Mouse (Mus musculus): ENCODE data around the gene Dcdc2a.

DNA sequence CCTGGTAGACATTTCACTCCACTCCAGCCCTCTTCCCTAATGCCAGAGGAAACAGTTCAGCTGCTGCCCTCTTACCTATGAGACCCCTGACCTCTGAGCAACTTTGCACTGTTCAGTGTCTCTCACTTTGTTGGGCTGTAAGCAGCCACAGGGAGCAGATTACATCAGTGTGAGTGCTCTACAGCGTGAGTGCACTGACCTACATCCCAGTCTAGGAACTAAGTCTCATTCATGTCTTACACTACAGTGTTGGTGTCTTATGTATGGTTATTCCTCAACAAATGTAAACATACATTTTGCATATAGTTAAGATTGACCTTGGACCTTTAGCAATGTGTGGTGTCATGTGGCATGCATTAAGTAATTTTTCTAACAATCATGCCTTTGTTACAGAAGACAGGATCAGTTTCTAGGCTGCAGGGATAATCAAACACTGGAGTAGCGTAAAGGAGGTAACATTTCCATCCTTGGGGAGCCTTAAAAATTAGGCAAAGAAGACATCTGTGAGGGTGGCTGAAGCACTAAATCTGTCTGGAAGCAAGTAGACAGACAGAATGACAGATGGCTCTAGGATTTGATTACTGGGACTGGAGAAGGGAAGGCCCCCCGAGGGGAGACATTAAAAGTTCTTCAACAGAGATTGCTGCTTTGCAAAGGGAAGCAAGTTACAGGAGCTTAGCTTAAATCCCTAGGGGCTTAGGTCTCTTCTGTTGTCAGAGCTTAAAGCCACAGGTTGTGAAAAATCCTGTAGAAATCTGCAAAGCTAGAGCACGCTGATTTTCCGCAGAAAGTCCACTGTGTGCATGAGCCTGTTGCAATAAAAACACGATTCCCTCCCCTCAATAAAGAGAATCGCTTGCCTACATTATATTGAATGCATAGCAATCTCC is 130.9 kb downstream of the Dcdc2a start:
- TF ChIP-seq POLR2A (IDR thresholded peaks at IDR 0.05; ENCODE audit: insufficient read depth, low read depth, low read length) (no peak), CTCF (IDR thresholded peaks at IDR 0.05) (no peak), EP300 (IDR thresholded peaks at IDR 0.05; ENCODE audit: insufficient read depth, low read depth, low read length) (no peak)
